Mouse (Mus musculus) olfactory bulb, adult 2 months (tissue): ENCODE measurements around the gene Gm6034. TPM values are rescaled to one million over a fixed set of nuclear protein-coding genes. Genes with fewer than 3 reads are reported as not detected.
A peak's percentile ranks its signal among the peaks of the same experiment; 100 is the strongest.
"Not testable (repeated sequence)": the region's sequence is repeated elsewhere in the genome, so short reads cannot be mapped to it uniquely, and the experiment has no call there.

ENCODE experiments used
- H3K27ac ChIP-seq: fragments of 200-500 bp; 2 replicates; pipeline ENCODE4 v1.5.1; 2012; ENCODE audit warnings: low read depth, low read length; ENCODE audit not compliant: insufficient read depth
- H3K4me1 ChIP-seq: fragments of 200-500 bp; 2 replicates; pipeline ENCODE4 v1.6.1; 2012; ENCODE audit warnings: low read length; ENCODE audit not compliant: control insufficient read depth, insufficient read depth
- H3K4me3 ChIP-seq: fragments of 200-500 bp; 2 replicates; pipeline ENCODE4 v1.5.1; 2012; ENCODE audit warnings: mild to moderate bottlenecking, low read depth, low read length, moderate library complexity; ENCODE audit not compliant: insufficient read depth
- CTCF ChIP-seq: fragments of 200-500 bp; IDR thresholded peaks from 2 replicates; pipeline ENCODE4 v1.5.1; 2012; ENCODE audit warnings: low read depth, mild to moderate bottlenecking, low read length, moderate library complexity; ENCODE audit not compliant: insufficient read depth
- POLR2A ChIP-seq: fragments of 200-500 bp; IDR thresholded peaks from 2 replicates; pipeline ENCODE4 v1.6.1; 2012; ENCODE audit warnings: mild to moderate bottlenecking, low read depth, low read length, moderate library complexity; ENCODE audit not compliant: insufficient read depth
- WGBS: fragments of 180-500 bp; shearing (Covaris S2); methylation state at CpG from one replicate; pipeline ENCODE4 v1.1.7; 2018; 5-methylcytosine and 5-hydroxymethylcytosine counted together
- polyA plus RNA-seq: library from polyadenylated mRNA; stranded (reverse); fragments of >200 nt; gene quantifications from 2 replicates; pipeline ENCODE4 v1.2.4, GENCODE M21; 2012; ENCODE audit warnings: low replicate concordance; ENCODE audit not compliant: missing spikeins, insufficient read depth, insufficient read length

Gene Gm6034
- polyA plus RNA-seq, 1 experiment = not detected

GRCm38 (mm10) chr17:36001121-36001897 is 41.5 kb upstream of the Gm6034 start:
- H3K4me3 ChIP-seq = no peak overlapping the region
- TF ChIP-seq POLR2A (no peak), CTCF (no peak)
- 79% methylated on average over 12 of the region's 12 CpGs for WGBS
- no peak overlapping the region; the same call in 1 of the 2 replicates for H3K27ac ChIP-seq
- H3K4me1 ChIP-seq = peaks cover 17% of the 10 kb centered on the region

GRCm38 (mm10) chr17:36001966-36002365 is 40.8 kb upstream of the Gm6034 start:
- 79% methylated on average over 6 of the region's 6 CpGs for WGBS
- H3K27ac ChIP-seq = no peak overlapping the region
- no peak for TF ChIP-seq CTCF
- TF ChIP-seq POLR2A = no peak
- H3K4me1 ChIP-seq = peaks cover 15% of the 10 kb centered on the region
- no peak overlapping the region for H3K4me3 ChIP-seq

GRCm38 (mm10) chr17:36003331-36003730 is 39.4 kb upstream of the Gm6034 start:
- Histone ChIP-seq H3K4me1 (peaks cover 8% of the 10 kb centered on the region), H3K4me3 (no peak overlapping the region), H3K27ac (no peak overlapping the region)
- 78% methylated on average over 7 of the region's 7 CpGs for WGBS
- TF ChIP-seq POLR2A (no peak), CTCF (no peak)

- WGBS = 79% methylated on average over 7 of the region's 7 CpGs
- H3K4me1 ChIP-seq, H3K4me3 ChIP-seq, H3K27ac ChIP-seq: not testable (repeated sequence)
Observed at GRCm38 (mm10) chr17:36004409-36004808, 38.4 kb upstream of the Gm6034 start.

- Histone ChIP-seq H3K4me1 (no peaks in the 10 kb centered on the region), H3K27ac (no peak overlapping the region), H3K4me3 (no peak overlapping the region)
- TF ChIP-seq POLR2A (no peak), CTCF (no peak)
- 95% methylated on average over 5 of the region's 5 CpGs for WGBS
Observed at GRCm38 (mm10) chr17:36014977-36015376, 27.8 kb upstream of the Gm6034 start.

GRCm38 (mm10) chr17:36017046-36017445 is 25.7 kb upstream of the Gm6034 start:
- TF ChIP-seq POLR2A (no peak), CTCF (no peak)
- WGBS = 94% methylated on average over 5 of the region's 5 CpGs
- no peak overlapping the region for H3K27ac ChIP-seq
- peaks cover 6% of the 10 kb centered on the region; the same call in 1 of the 2 replicates for H3K4me1 ChIP-seq
- H3K4me3 ChIP-seq = no peak overlapping the region

- TF ChIP-seq POLR2A (no peak), CTCF (no peak)
- H3K27ac ChIP-seq = no peak overlapping the region
- WGBS = 66% methylated on average over 2 of the region's 2 CpGs
Observed at GRCm38 (mm10) chr17:36018979-36019378, 23.8 kb upstream of the Gm6034 start.

GRCm38 (mm10) chr17:36019519-36019918 is 23.2 kb upstream of the Gm6034 start:
- peaks cover 11% of the 10 kb centered on the region for H3K4me1 ChIP-seq
- 76% methylated on average over 3 of the region's 3 CpGs for WGBS
- TF ChIP-seq POLR2A (no peak), CTCF (no peak)
- no peak overlapping the region for H3K4me3 ChIP-seq
- no peak overlapping the region for H3K27ac ChIP-seq

More at GRCm38 (mm10) chr17:36018979-36019378, 23.8 kb upstream of the Gm6034 start:
- H3K4me3 ChIP-seq = no peak overlapping the region
- H3K4me1 ChIP-seq = peaks cover 10% of the 10 kb centered on the region

GRCm38 (mm10) chr17:36020191-36021073 is 22.3 kb upstream of the Gm6034 start, which contains the start of gene H2-T24:
Gene H2-T24 (minus strand): TSS chr17:36020560.
- TF ChIP-seq POLR2A (no peak), CTCF (no peak)
- 28% methylated on average over 15 of the region's 15 CpGs for WGBS
- peak within 1 kb of the TSS; percentile 20; the same call in 1 of the 2 replicates for H3K27ac ChIP-seq
- H3K4me3 ChIP-seq = peak within 1 kb of the TSS; percentile 5; the same call in 1 of the 2 replicates
- peaks cover 14% of the 10 kb centered on the region for H3K4me1 ChIP-seq
